Mouse (Mus musculus) kidney, adult 2 months (tissue): ENCODE results near the gene Cntnap2.

ENCODE experiments used
- CTCF ChIP-seq: fragments of 200-500 bp; conservative IDR thresholded peaks from 2 replicates; pipeline ENCODE4 v1.5.1; 2011; ENCODE audit warnings: low read depth, mild to moderate bottlenecking, control low read depth, low read length, moderate library complexity, mixed read lengths; ENCODE audit not compliant: insufficient read depth, insufficient read length
- POLR2A ChIP-seq: fragments of 200-500 bp; IDR thresholded peaks from one replicate; pipeline ENCODE4 v1.6.1; 2011; ENCODE audit warnings: low read depth, low read length, control low read depth

- TF ChIP-seq CTCF (no peak), POLR2A (no peak)
Observed at GRCm38 (mm10) chr6:47044385-47045200, 1985.4 kb downstream of the Cntnap2 start.
